Mouse (Mus musculus) left cerebral cortex, postnatal 36 days (tissue): Measurements from ENCODE around the gene Hist2h2bb. TPM values are rescaled to one million over a fixed set of nuclear protein-coding genes. Genes with fewer than 3 reads are reported as not detected.
A peak's percentile ranks its signal among the peaks of the same experiment; 100 is the strongest.
"Not testable (repeated sequence)": the region's sequence is repeated elsewhere in the genome, so short reads cannot be mapped to it uniquely, and the experiment has no call there.

ENCODE experiments used
- DNase-seq, 2 experiments: peaks; one replicate each; pipeline ENCODE4 v3.0.0; 2021 to 2022; ENCODE audit warnings: low spot score in 2 of 2, mixed read lengths in 1 of 2
- intact Hi-C: fragments of 180-260 bp; cut with DNase I; formaldehyde crosslinking; loops from one replicate; pipeline ENCODE4 v1.15.1; 2025
- total RNA-seq, 2 experiments: library from RNA; stranded (reverse); gene quantifications; 2 replicates each; pipeline ENCODE4 v1.2.3; 2021

Gene Hist2h2bb
- total RNA-seq, 2 experiments from 2014 or later = 148 to 154 TPM

- intact Hi-C loops = loop anchor here (2.0 to 10.0 kb wide), 3 partner anchors 41 to 336 kb away; partner anchors contain the start of genes Ankrd34a, Hist2h2ac and Hist2h2be
- DNase-seq = no peak
Measured at GRCm38 (mm10) chr3:96261623-96262022, 7.9 kb upstream of the Hist2h2bb start.

DNA sequence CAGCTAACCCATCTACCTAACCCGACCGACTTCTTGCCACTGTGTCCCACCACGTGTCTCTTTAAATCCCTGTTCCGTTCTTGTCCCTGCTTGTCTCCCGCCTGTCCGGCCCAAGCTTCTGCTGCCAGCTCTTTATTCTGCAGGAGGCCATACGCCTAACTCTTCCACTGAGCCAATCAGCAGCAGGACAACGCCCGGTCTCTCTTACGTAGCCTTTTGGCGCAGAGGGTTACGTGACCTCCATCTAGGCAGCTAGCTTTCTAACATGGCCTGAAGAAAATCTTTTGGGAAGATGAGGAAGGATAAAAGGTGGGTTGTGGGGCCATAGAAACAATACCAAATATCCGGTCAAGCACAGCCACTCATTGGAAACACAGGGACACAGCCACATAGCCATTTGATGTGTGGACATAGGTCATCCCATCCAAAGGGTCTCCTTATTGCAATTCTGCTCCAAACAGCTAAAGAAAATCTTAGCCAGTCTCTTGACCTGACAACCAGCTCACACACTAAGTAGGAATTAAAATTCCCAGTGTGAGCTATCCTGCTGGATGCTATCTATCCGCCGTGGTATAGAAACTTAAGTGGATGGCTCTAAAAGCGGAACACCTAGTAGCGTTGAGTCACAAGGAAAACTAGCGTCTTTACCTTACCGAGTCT lies 7.2 kb upstream of the Hist2h2bb start:
- peak; percentile 83 to 86 for DNase-seq

GRCm38 (mm10) chr3:96262979-96263550 lies 6.5 kb upstream of the Hist2h2bb start, which contains the start of gene Hist2h4:
Gene Hist2h4 (minus strand): TSS chr3:96263311.
- intact Hi-C loops = loop anchor here (2.0 to 10.0 kb wide), 3 partner anchors 42 to 334 kb away; partner anchors contain the start of genes Ankrd34a, Hist2h2ac and Hist2h2be
- DNase-seq = peak; percentile 96 to 98

More for the DNA sequence above, 7.2 kb upstream of the Hist2h2bb start:
- intact Hi-C loops = loop anchor here (2.0 to 10.0 kb wide), 3 partner anchors 42 to 335 kb away; partner anchors contain the start of genes Ankrd34a, Hist2h2ac and Hist2h2be

- DNase-seq = peak; percentile 48 to 63
- intact Hi-C loops = loop anchor here (2.0 to 10.0 kb wide), 3 partner anchors 43 to 334 kb away; partner anchors contain the start of genes Ankrd34a, Hist2h2ac and Hist2h2be
Measured at GRCm38 (mm10) chr3:96263558-96264403, 5.8 kb upstream of the Hist2h2bb start.

DNA sequence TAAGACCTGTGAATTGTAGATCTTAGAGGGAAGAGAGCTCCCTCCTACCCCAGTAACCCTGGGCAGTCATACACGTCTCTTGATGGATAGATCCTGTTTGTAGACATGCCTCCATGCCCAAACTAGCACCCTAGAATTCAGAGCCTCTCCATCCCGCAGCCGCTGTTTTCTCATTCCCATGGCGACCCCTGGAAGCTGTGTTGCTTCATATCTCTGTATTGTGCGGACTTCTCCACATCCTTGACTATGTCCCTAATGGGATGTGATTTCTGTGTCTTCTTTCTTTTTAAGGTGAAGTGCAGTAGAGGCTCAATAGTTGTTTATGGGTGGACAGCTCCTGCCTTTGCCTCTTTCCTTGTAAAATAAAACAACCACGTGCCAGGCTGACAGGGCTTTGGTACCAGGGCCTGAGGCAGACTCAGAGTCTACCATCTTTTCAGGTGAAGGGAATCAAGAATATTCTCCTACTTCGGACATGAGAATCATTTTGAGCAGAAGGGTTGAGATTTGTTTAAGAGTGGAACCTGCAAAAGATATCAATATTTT lies 5.1 kb upstream of the Hist2h2bb start:
- DNase-seq = no peak
- intact Hi-C loops = loop anchor here (5.0 to 10.0 kb wide), 2 partner anchors 200 to 333 kb away; partner anchors contain the start of gene Ankrd34a

DNA sequence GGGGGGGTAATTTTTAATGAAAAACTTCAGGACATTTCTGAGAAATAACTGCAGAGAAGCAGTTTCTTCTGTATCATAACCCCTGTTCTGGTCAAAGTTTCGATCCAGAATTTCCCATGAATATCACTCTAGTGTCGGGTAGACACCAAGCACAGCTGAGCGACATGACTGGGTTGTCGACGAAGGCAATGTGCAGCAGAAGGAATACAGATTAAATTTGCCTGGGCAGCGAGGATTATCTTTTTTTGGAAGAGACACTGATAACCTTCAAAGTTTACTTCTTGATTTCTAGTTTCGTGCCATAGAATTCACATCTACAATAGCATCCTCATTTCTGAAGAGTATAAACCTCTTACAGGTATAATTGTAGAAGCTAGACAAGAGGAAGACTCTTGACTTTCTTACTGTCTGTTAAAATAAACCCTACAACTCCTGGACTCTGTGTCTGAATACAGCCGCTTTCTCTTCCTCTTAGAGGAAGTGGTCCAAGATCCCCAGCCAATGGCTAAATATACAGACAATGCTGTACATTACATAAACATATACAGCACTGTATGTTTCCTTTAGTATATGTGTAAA lies 3.3 kb upstream of the Hist2h2bb start:
- no peak for DNase-seq

GRCm38 (mm10) chr3:96267541-96267940 lies 2.0 kb upstream of the Hist2h2bb start:
- intact Hi-C loops = loop anchor here (10.0 kb wide), 1 partner anchor 203 kb away; no protein-coding TSS in a partner anchor
- no peak for DNase-seq

More for the DNA sequence above, 3.3 kb upstream of the Hist2h2bb start:
- intact Hi-C loops = loop anchor here (10.0 kb wide), 1 partner anchor 201 kb away; no protein-coding TSS in a partner anchor

- peak; percentile 85 to 88 for DNase-seq
- intact Hi-C loops = loop anchor here (10.0 kb wide), 1 partner anchor 203 kb away; no protein-coding TSS in a partner anchor
Measured at GRCm38 (mm10) chr3:96268051-96268775, 1.3 kb upstream of the Hist2h2bb start, which contains the start of gene Hist2h3b. Gene Hist2h3b (plus strand): TSS chr3:96268654.

DNA sequence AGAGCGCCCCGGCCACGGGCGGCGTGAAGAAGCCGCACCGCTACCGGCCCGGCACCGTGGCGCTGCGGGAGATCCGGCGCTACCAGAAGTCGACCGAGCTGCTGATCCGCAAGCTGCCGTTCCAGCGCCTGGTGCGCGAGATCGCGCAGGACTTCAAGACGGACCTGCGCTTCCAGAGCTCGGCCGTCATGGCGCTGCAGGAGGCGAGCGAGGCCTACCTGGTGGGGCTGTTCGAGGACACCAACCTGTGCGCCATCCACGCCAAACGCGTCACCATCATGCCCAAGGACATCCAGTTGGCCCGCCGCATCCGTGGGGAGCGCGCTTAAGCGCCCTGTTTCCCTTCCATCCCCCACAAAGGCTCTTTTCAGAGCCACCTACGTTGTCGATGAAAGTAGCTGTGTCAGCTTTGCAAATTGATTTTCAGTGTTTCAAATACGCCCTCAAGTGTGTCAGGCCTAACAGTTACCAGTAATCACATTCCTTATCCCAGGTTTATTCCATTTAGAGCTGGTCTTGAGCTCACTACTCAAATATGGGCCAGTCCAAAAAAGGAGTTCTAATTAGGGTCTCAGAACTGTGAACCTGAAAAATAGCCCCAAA lies 675 bp upstream of the Hist2h2bb start:
- intact Hi-C loops = loop anchor here (10.0 kb wide), 1 partner anchor 204 kb away; no protein-coding TSS in a partner anchor
- peak in 1 of 2 experiments; percentile 45 for DNase-seq

DNA sequence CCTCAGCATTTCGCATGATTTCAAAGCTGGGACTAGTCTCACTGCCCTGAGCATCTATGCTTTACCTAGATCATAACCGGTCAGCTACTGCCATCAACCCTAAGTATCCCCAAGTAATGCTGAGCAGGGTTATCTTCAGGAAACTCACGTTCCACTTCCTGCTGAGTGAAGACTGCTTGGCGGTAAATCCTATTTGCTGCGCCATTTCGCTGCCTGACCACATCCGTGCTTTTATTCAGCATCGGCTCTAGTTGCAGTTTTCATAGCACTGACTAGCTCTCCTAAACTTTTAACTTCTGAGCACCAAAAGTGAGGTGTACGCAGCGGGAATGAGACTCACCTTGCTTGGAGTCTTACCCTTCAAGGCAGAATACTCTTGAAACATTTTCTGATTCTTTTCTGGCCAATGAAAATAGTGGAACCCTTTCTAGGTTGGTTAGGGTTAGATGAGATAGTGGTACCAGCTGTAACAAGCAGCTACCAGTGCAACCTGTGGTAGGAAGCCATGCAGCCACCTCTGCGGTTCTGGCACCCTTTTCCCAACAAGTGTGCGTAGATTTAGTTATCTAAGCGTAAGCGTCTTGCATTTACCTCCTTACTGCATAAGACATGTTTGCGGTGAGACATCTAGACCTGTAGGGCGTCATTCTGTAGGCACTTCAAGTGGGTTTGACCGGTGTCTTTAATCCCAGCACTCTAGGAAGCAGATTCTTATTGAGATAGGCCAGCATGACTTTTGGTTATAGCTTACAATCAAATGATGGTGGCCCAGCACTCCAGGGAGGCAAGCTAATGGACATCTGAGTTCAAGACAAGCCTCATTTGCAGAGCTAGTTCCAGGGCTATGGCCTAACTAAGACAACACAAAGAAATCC lies 4.3 kb downstream of the Hist2h2bb start:
- no peak for DNase-seq
- intact Hi-C loops = no loop called here

GRCm38 (mm10) chr3:96277428-96277799 lies 7.9 kb downstream of the Hist2h2bb start:
- peak; percentile 45 to 47 for DNase-seq
- intact Hi-C loops = loop anchor here (5.0 kb wide), 2 partner anchors 225 to 320 kb away; partner anchors contain the start of gene Ankrd34a

DNA sequence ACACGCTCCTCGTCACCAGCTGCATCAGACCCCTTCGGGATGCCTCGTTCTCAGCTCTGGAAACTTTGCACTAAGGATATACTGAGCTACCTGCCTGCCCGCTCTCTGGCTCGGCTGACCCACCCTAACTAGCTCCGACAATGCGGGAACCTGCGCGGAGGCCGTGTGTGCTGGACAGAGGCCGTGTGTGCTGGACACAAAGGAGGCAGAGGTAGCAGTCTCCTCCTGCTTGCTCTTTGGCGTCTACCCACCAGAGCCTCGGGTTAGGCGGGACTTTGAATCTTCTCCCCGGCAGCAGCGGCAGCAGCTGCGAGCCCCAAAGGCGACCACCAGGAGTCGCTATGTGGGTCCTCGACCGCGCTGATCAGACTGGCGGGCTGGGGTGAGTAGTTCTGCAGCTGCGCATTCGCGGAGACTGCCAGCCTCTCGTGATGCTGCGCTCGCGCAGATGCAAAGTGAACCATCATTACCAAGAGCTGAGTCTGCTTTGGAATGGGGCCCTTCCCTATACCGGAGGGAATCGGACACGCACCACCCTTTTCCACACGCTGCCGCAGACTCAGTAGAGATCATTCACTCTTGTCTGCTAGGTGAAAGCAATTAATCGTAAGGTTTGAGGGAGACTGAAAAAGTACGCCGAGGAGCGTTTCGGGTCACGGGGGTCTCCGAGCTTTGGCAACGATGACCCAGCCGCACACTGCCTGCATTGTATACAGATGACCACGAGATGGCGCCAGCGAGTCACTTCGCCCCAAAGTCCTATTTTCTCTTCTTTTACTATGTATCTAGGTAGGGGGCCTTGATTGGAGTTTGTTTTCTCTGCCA lies 8.5 kb downstream of the Hist2h2bb start:
- peak; percentile 93 for DNase-seq
- intact Hi-C loops = loop anchor here (5.0 kb wide), 2 partner anchors 224 to 319 kb away; partner anchors contain the start of gene Ankrd34a

- intact Hi-C loops = loop anchor here (5.0 kb wide), 1 partner anchor 162 kb away; no protein-coding TSS in a partner anchor
- no peak for DNase-seq
Measured at GRCm38 (mm10) chr3:96280660-96281059, 11.1 kb downstream of the Hist2h2bb start.

DNA sequence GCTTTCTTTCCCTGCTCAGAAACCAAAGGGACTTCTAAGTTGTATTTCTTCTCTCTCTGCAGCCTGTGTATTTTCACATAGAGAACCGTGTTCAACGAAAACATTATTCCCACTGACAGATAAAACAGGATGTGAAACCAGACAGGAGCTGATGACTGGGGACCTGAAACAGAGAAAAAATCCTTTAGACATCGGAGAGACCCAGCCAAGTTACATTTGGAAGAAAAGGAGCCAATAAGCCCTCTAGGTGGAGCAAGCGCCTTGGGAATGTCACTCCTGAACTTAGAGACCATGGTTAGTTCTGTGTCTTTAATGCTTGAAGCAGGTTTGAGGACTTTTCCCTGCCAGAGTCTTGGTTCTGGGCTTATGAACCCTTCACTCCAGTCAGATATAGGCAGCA lies 14.9 kb downstream of the Hist2h2bb start:
- DNase-seq = no peak
- intact Hi-C loops = loop anchor here (5.0 kb wide), 1 partner anchor 158 kb away; no protein-coding TSS in a partner anchor

DNA sequence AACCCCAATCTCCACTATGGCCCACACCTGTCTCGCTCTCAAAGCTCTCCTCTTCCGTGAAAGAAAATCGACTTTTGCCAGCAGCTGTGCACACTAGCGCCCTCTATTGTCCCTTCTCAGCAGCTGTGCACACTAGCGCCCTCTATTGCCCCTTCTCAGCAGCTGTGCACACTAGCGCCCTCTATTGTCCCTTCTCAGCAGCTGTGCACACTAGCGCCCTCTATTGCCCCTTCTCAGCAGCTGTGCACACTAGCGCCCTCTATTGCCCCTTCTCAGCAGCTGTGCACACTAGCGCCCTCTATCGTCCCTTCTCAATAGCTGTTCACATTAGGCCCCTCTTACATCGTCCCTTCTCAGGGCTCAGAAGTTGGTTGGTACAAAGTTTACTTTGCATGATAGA lies 17.8 kb downstream of the Hist2h2bb start:
- intact Hi-C loops, DNase-seq: not testable (repeated sequence)

DNA sequence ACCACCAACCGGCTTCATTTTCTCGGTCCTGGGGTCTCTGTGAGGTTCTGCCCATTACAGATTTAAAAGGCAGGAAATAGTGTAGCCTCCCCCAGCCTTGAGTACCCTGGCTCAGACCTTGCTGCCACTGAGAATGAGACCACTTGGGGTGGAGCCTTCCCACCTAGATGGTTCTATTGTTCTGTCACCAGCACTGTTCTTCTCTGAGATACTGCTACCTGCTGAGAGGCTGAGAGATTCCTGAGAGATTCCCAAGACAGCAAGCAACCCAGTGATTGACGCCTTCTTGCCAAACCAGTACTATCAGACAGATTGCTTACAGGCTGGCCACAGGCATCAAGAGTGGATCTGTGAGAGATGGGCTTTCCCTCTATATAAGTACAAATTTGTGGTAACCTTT lies 19.6 kb downstream of the Hist2h2bb start:
- no peak for DNase-seq
- intact Hi-C loops = no loop called here
